Mouse (Mus musculus) activated CD4-positive, CD25-positive, alpha-beta regulatory T cell, adult 9 weeks (primary cell): ENCODE measurements around the gene AF067061. TPM values are rescaled to one million over a fixed set of nuclear protein-coding genes. Genes with fewer than 3 reads are reported as not detected.

Source experiments
- polyA plus RNA-seq: library from polyadenylated mRNA; unstranded; fragments of 100-300 nt; shearing (Covaris generic); gene quantifications from one replicate; pipeline ENCODE4 v1.2.1, GENCODE M21; 2017

AF067061 gene
- not detected for polyA plus RNA-seq

DNA sequence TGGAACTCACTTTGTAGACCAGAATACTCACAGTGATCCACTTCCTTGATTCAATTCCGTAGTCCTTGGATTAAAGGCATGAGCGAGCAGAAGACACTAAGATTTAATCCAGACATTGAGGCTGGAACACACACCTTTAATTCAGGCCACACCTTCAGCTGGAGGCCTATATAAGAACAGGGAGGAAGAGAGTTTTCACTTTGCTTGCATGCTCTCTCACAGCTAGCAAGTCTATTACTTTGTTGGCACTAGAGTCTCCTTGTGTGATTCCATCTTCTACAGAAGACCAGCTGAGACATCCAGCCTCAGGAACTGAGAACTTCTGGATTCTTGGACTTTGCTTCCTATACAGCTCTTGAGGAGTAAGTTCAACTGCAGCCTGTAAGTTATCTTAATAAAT, at the start of gene AF067061:
Gene AF067061, plus strand, starts transcription at position 245 of the 400 bp plus-strand sequence.

GRCm38 (mm10) chr13:120215847-120216246, 47.1 kb upstream of the AF067061 start, which contains the start of gene Gm21762:
TSS of gene Gm21762 (minus strand) at chr13:120215947.

DNA sequence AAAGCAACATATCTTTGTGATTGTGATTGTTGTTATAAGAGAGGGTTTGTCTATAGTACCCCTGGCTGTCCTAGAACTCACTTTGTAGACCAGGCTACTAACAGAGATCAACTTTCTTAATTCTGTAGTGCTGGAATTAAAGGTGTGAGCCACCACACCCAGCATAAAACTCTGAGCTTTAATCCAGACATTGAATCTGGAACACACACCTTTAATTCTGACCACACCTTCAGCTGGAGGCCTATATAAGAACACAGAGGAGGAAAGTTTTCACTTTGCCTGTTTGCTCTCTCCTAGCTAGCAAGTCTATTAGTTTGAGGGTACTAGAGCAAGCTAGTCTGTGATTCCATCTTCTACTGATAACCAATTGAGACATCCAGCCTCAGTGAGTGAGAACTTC, 24.1 kb upstream of the AF067061 start, which contains the start of gene Gm21731:
Gene Gm21731, plus strand, starts transcription at position 301 of the 400 bp plus-strand sequence.

DNA sequence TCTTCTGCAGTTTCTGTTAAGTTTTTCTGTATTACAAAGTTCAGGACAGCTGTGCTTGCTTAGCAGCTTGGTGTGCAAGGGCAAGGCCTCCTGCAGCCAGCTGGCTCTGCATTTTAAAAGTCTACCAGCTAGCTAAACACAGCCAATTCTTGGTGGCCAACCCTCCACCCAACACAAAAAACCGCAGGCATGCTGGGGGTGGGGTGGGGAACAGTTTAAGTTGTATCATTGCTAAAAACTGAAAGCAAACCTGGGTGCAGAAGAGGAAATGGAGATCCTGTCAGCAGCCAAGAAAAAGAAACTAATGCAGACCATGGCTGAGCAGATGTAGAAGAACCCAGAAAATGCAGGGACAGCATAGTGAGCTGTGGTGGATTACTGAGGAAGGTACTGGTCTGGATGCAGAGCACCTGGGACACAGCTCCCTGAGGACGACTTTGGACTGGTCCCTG, 37.1 kb downstream of the AF067061 start, which contains the start of gene BC147527:
Gene BC147527, plus strand, starts transcription at position 402 of the 452 bp plus-strand sequence.

Other genes starting within 250 kb of the AF067061 start
- gene Gm36079, start 236.1 kb upstream of the AF067061 start, polyA plus RNA-seq: not detected
- gene Gm21188, start 210.9 kb upstream of the AF067061 start, polyA plus RNA-seq: 0.11 TPM
- gene Gm20767, start 122.9 kb upstream of the AF067061 start, polyA plus RNA-seq: not detected
- not detected for gene Gm21818, start 90.7 kb upstream of the AF067061 start, polyA plus RNA-seq
- not detected for gene Gm21762, start 47.2 kb upstream of the AF067061 start, polyA plus RNA-seq
- not detected for gene Gm21731, start 24.0 kb upstream of the AF067061 start, polyA plus RNA-seq
- 101 TPM for gene BC147527, start 37.3 kb downstream of the AF067061 start, polyA plus RNA-seq
- gene Tcstv3, start 53.8 kb downstream of the AF067061 start, polyA plus RNA-seq: not detected